Mouse (Mus musculus) colon, adult 2 months (tissue): ENCODE results near the gene Orc5. TPM values are rescaled to one million over a fixed set of nuclear protein-coding genes. Genes with fewer than 3 reads are reported as not detected.

ENCODE experiments used
- polyA plus RNA-seq: library from polyadenylated mRNA; depleted of rRNA; stranded (reverse); fragments of >200 nt; gene quantifications from 2 replicates; pipeline ENCODE4 v1.2.3, GENCODE M21; 2012; rRNA removed

Gene Orc5
- 1.4 TPM in 2 replicates for polyA plus RNA-seq

DNA sequence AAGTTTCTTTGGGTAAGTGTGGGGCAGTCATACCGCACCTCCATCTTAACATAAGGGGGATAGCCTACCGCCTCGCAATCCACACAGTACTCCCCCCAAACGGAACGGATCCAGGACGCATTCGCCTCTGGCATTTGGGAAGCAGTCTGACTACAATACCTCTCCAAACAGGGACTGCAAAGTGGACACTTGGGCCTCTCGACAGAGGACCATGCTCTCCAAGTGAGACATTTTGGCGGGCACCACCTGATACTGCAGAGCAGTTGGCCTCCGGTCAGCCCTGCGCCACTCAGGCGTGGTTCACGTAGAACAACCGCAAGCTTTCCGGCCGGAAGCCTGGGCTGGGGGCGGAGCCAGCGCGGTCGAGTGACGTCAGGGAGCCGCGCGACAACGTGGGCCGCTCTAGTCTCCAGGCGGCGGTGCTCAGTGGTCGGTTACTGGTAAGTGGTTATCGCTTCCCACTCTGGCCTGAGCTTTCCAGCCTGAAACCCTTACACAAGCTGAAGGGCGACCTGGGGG lies at the start of gene Orc5:
TSS of gene Orc5 (minus strand) at position 397 of the 519 bp plus-strand sequence.

Other genes with a start within 250 kb of the Orc5 start
- 7.3 and 8.6 TPM in 2 replicates for gene Reln, start 205.7 kb downstream of the Orc5 start, polyA plus RNA-seq
- 0.06 TPM in 1 of 2 replicates, not detected in the other for gene Lhfpl3, start 195.6 kb upstream of the Orc5 start, polyA plus RNA-seq